7 mouse cellular contexts compared by ENCODE assay signal in the genomic region with DNA sequence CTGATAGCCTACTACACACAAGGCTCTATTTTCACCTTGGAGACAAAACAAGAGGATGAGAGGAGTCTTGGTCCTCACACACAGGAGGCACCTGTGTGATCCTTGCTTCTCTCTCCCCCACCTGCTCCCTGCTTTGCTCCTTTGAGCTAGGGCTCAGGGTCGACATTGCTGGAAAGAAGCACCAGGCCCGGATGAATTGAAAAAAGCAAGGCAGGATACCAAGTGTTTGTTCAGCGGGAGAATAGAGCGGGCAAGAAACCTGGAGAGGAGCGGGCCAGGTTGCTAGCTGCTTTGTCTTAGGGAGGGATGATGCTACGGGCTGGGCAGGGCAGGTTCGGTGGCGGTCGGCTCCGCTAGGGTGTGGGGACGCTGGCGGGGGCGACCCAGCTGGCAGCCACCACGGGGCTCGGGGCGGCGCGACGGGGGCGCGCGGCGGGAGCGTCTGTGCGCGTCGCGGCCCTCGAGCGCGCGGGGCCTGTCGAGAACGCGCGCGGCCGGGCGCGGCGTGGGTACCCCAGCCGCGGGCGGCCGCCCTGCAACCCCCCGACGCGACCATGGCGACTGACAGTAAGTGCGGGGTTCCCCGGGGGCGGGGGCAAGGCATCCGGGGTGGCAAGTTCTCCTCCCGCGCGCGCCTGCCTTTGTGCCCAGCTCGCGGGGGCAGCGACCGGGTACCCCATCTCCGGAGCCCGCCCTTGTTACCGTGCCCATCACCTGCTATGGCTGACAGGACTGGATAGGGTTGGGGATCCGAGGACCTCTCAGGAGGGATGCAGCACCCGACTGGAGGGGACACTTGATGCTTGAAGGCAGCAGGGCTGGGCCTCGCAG. TPM values are rescaled to one million over a fixed set of nuclear protein-coding genes. Genes with fewer than 3 reads are reported as not detected.
DNase-seq lines count a peak whose midpoint lies in the region; ATAC-seq and TF ChIP-seq lines count a peak whose summit lies in the region.

A gene (plus strand): TSS at position 365 of the 831 bp plus-strand sequence.

- H3K4me2 ChIP-seq in embryonic facial prominence, embryonic 15.5 days (replicated peaks), result peak within 1 kb of the TSS; percentile 93
- peak within 1 kb of the TSS; percentile 74 for H3K4me2 ChIP-seq in intestine, postnatal 0 days (replicated peaks; ENCODE audit: low read depth)

- 0 out of 2 replicates have a peak, but pooled peaks cover 2% of the 10 kb centered on the region for H3K27me3 ChIP-seq in testis, adult 2 months (ENCODE audit: control insufficient read depth, insufficient read depth, low read length)
- peaks cover 9% of the 10 kb centered on the region for H3K27me3 ChIP-seq in embryonic facial prominence, embryonic 15.5 days
- H3K27me3 ChIP-seq in intestine, postnatal 0 days (replicated peaks; ENCODE audit: control insufficient read depth, insufficient read depth, low read length), result peaks cover 28% of the 10 kb centered on the region
- H3K27me3 ChIP-seq in midbrain, embryonic 10.5 days (ENCODE audit: low read depth, poor library complexity, severe bottlenecking), result peaks cover 43% of the 10 kb centered on the region

- no peak for TF ChIP-seq CTCF in testis, adult 2 months (IDR thresholded peaks at IDR 0.05; ENCODE audit: control insufficient read depth, insufficient read depth, insufficient replicate concordance, low read depth, low read length)
- TF ChIP-seq CTCF in intestine, postnatal 0 days (IDR thresholded peaks at IDR 0.05; ENCODE audit: low read depth), result no peak

- H3K4me1 ChIP-seq in testis, adult 2 months (ENCODE audit: control insufficient read depth, insufficient read depth, low read length), result peaks cover 12% of the 10 kb centered on the region
- peaks cover 9% of the 10 kb centered on the region; the same call in 1 of the 2 replicates for H3K4me1 ChIP-seq in embryonic facial prominence, embryonic 15.5 days
- no peaks in the 10 kb centered on the region for H3K4me1 ChIP-seq in intestine, postnatal 0 days (replicated peaks; ENCODE audit: control insufficient read depth, insufficient read depth, low read length)
- peaks cover 11% of the 10 kb centered on the region for H3K4me1 ChIP-seq in midbrain, embryonic 10.5 days

- no peak within 1 kb of the TSS for H3K27ac ChIP-seq in testis, adult 2 months (ENCODE audit: control insufficient read depth, insufficient read depth, low read depth, low read length)
- H3K27ac ChIP-seq in embryonic facial prominence, embryonic 15.5 days (replicated peaks), result no peak within 1 kb of the TSS
- H3K27ac ChIP-seq in intestine, postnatal 0 days (ENCODE audit: low read depth, low read length), result no peak within 1 kb of the TSS
- H3K27ac ChIP-seq in midbrain, embryonic 10.5 days (replicated peaks), result peak within 1 kb of the TSS; percentile 82

- H3K4me3 ChIP-seq in testis, adult 2 months (ENCODE audit: control insufficient read depth, low read depth, low read length), result peak within 1 kb of the TSS; percentile 26
- peak within 1 kb of the TSS; percentile 61 for H3K4me3 ChIP-seq in embryonic facial prominence, embryonic 15.5 days (replicated peaks)
- H3K4me3 ChIP-seq in intestine, postnatal 0 days (ENCODE audit: low read depth, low read length), result peak within 1 kb of the TSS; percentile 47
- peak within 1 kb of the TSS; percentile 69 for H3K4me3 ChIP-seq in midbrain, embryonic 10.5 days

- H3K36me3 ChIP-seq in testis, adult 2 months (ENCODE audit: control insufficient read depth, insufficient read depth, low read length), result no peaks in the 10 kb centered on the region
- no peaks in the 10 kb centered on the region for H3K36me3 ChIP-seq in embryonic facial prominence, embryonic 15.5 days
- no peaks in the 10 kb centered on the region for H3K36me3 ChIP-seq in intestine, postnatal 0 days (ENCODE audit: control insufficient read depth, insufficient read depth)
- H3K36me3 ChIP-seq in midbrain, embryonic 10.5 days, result no peaks in the 10 kb centered on the region

- peak; percentile 69; the same call in 1 of the 2 replicates for ATAC-seq in embryonic facial prominence, embryonic 15.5 days (ENCODE audit: insufficient number of reproducible peaks, low FRiP score, low TSS enrichment, low read depth)
- ATAC-seq in intestine, postnatal 0 days, result no peak

- H3K9me3 ChIP-seq in embryonic facial prominence, embryonic 15.5 days (replicated peaks), result no peaks in the 10 kb centered on the region
- H3K9me3 ChIP-seq in intestine, postnatal 0 days (ENCODE audit: control insufficient read depth), result no peaks in the 10 kb centered on the region
- H3K9me3 ChIP-seq in midbrain, embryonic 10.5 days (replicated peaks), result no peaks in the 10 kb centered on the region

- DNase-seq in testis, postnatal 10 days (ENCODE audit: low spot score), result no peak
- DNase-seq in midbrain, embryonic 10.5 days (ENCODE audit: low spot score), result peak; percentile 40
- DNase-seq in thymus, postnatal 14 days, result peak; percentile 48
- DNase-seq in adrenal gland, postnatal 10 days, result no peak

- WGBS in embryonic facial prominence, embryonic 15.5 days, result under 1% methylated on average over 66 of the region's 67 CpGs
- WGBS in intestine, postnatal 0 days, result 2% methylated on average over 65 of the region's 67 CpGs
- 1% methylated on average over 62 of the region's 67 CpGs for WGBS in midbrain, embryonic 10.5 days

- TF ChIP-seq POLR2A in testis, adult 2 months (IDR thresholded peaks at IDR 0.05; ENCODE audit: control insufficient read depth, low read depth, low read length), result no peak

- H3K9ac ChIP-seq in embryonic facial prominence, embryonic 15.5 days, result peak within 1 kb of the TSS; percentile 50
- 0 out of 2 replicates have a peak within 1 kb of the TSS, but pooled peaks have one; percentile 13 for H3K9ac ChIP-seq in intestine, postnatal 0 days (ENCODE audit: low read depth, low read length)

RNA-seq across cellular contexts. Expression of the gene that starts here (rescaled TPM):
- polyA plus RNA-seq in testis, adult 2 months (2012; rRNA removed), result 0.14 and 0.61 TPM in 2 replicates
- polyA plus RNA-seq in embryonic facial prominence, embryonic 15.5 days (2015; fragmentation: Nextera tagmentation; extraction: Ambion mirVana), result 5.1 and 5.4 TPM in 2 replicates
- polyA plus RNA-seq in intestine, postnatal 0 days (2015; fragmentation: Nextera tagmentation; extraction: Ambion mirVana), result 1.1 and 1.2 TPM in 2 replicates
- polyA plus RNA-seq in midbrain, embryonic 10.5 days (2016; fragmentation: Nextera tagmentation; extraction: Ambion mirVana), result 1.8 and 3.6 TPM in 2 replicates
- 1 to 10 TPM in 1 of 2 experiments, under 1 TPM in 1; 0.93 to 1.7 TPM for total RNA-seq in adrenal gland, postnatal 10 days (2021)

Comparison
In these comparisons a context has a peak if more than half of its experiments do, and no peak if none do; other contexts are left out.
1. DNase-seq: peak in midbrain, embryonic 10.5 days (single experiment) and thymus, postnatal 14 days (single experiment); none in testis, postnatal 10 days (single experiment) and adrenal gland, postnatal 10 days (single experiment).
2. Peak in every context shown above with its lines, with median percentiles within 50 percentile points of each other: H3K4me3 ChIP-seq.